Mouse (Mus musculus) heart, embryonic 13.5 days (tissue): ENCODE measurements around the gene Clip1. TPM values are rescaled to one million over a fixed set of nuclear protein-coding genes. Genes with fewer than 3 reads are reported as not detected.

Source experiments
- ATAC-seq: fragments of 200-750 bp; cut with Nextera tagmentation; 2 replicates; pipeline ENCODE4 v1.8.0; 2017; ENCODE audit warnings: moderate TSS enrichment; ENCODE audit not compliant: insufficient number of reproducible peaks, low FRiP score, low TSS enrichment; ENCODE audit errors: extremely low read depth
- H3K27ac ChIP-seq: fragments of 300-500 bp; sonication (generic); replicated peaks from 2 replicates; pipeline ENCODE4 v1.5.1; 2015; ENCODE audit warnings: moderate library complexity, mild to moderate bottlenecking, inconsistent platforms
- H3K27me3 ChIP-seq: fragments of 300-500 bp; sonication (generic); replicated peaks from 2 replicates; pipeline ENCODE4 v1.6.1; 2015; ENCODE audit warnings: mild to moderate bottlenecking, inconsistent platforms
- H3K36me3 ChIP-seq: fragments of 300-500 bp; sonication (generic); 2 replicates; pipeline ENCODE4 v1.6.1; 2015; ENCODE audit warnings: mild to moderate bottlenecking, inconsistent platforms
- H3K4me1 ChIP-seq: fragments of 300-500 bp; sonication (generic); 2 replicates; pipeline ENCODE4 v1.6.1; 2015; ENCODE audit warnings: inconsistent platforms
- H3K4me2 ChIP-seq: fragments of 300-500 bp; sonication (generic); 2 replicates; pipeline ENCODE4 v1.6.1; 2015; ENCODE audit warnings: inconsistent platforms, mild to moderate bottlenecking, moderate library complexity
- H3K4me3 ChIP-seq: fragments of 300-500 bp; sonication (generic); 2 replicates; pipeline ENCODE4 v1.5.1; 2015; ENCODE audit warnings: moderate library complexity, mild to moderate bottlenecking, inconsistent platforms
- H3K9ac ChIP-seq: fragments of 300-500 bp; sonication (generic); 2 replicates; pipeline ENCODE4 v1.6.1; 2015; ENCODE audit warnings: inconsistent platforms, mild to moderate bottlenecking, moderate library complexity
- H3K9me3 ChIP-seq: fragments of 300-500 bp; sonication (generic); 2 replicates; pipeline ENCODE4 v1.6.1; 2016; ENCODE audit warnings: inconsistent platforms
- WGBS: fragments of 180-500 bp; shearing (Covaris S2); methylation state at CpG from one replicate; pipeline ENCODE4 v1.1.7; 2015; ENCODE audit warnings: mixed read lengths; 5-methylcytosine and 5-hydroxymethylcytosine counted together
- polyA plus RNA-seq: library from polyadenylated mRNA; unstranded; fragments of >200 nt; fragmentation: Nextera tagmentation; extraction: Ambion mirVana; gene quantifications from 2 replicates; pipeline ENCODE4 v1.2.1, GENCODE M21; 2015

Clip1 gene
- polyA plus RNA-seq, 1 experiment from 2014 or later, result 48.9 TPM

- Histone ChIP-seq H3K4me3 (no peak overlapping the region), H3K27me3 (no peaks in the 10 kb centered on the region), H3K27ac (no peak overlapping the region), H3K9ac (no peak overlapping the region), H3K9me3 (no peaks in the 10 kb centered on the region), H3K4me2 (no peak overlapping the region), H3K4me1 (peaks cover 3% of the 10 kb centered on the region; the same call in 1 of the 2 replicates), H3K36me3 (peaks cover 79% of the 10 kb centered on the region)
- ATAC-seq, result no peak
- WGBS, result 86% methylated on average over 8 of the region's 8 CpGs
These were observed 154.4 kb downstream of the Clip1 start for GRCm38 (mm10) chr5:123530056-123530455.

GRCm38 (mm10) chr5:123528641-123529040 lies 155.8 kb downstream of the Clip1 start:
- no peak overlapping the region for H3K27ac ChIP-seq
- H3K4me3 ChIP-seq, result no peak overlapping the region
- 66% methylated on average over 7 of the region's 7 CpGs for WGBS
- no peak overlapping the region for H3K9ac ChIP-seq
- peaks cover 6% of the 10 kb centered on the region for H3K4me1 ChIP-seq
- peaks cover 67% of the 10 kb centered on the region for H3K36me3 ChIP-seq
- H3K9me3 ChIP-seq, result no peaks in the 10 kb centered on the region
- H3K4me2 ChIP-seq, result no peak overlapping the region
- no peaks in the 10 kb centered on the region for H3K27me3 ChIP-seq
- no peak for ATAC-seq

Other genes starting within 250 kb of the Clip1 start
- not detected in 2 replicates for gene Lrrc43, start 195.3 kb downstream of the Clip1 start, polyA plus RNA-seq
- gene Il31, start 195.1 kb downstream of the Clip1 start, polyA plus RNA-seq, result not detected in 2 replicates
- 0.20 and 0.35 TPM in 2 replicates for gene B3gnt4, start 174.2 kb downstream of the Clip1 start, polyA plus RNA-seq
- gene Diablo, start 160.4 kb downstream of the Clip1 start, polyA plus RNA-seq, result 89.2 and 97.1 TPM in 2 replicates
- 0.43 TPM in 1 of 2 replicates, not detected in the other for gene Gm49027, start 159.1 kb downstream of the Clip1 start, polyA plus RNA-seq
- gene Vps33a, start 111.6 kb downstream of the Clip1 start, polyA plus RNA-seq, result 18.6 and 20.3 TPM in 2 replicates
- gene Zcchc8, start 36.5 kb upstream of the Clip1 start, polyA plus RNA-seq, result 53.4 and 56.1 TPM in 2 replicates
- 73.5 and 76.2 TPM in 2 replicates for gene Rsrc2, start 64.8 kb upstream of the Clip1 start, polyA plus RNA-seq
- 16.1 and 18.8 TPM in 2 replicates for gene Kntc1, start 65.1 kb upstream of the Clip1 start, polyA plus RNA-seq
- 0.09 TPM in 1 of 2 replicates, not detected in the other for gene Hcar2, start 180.9 kb upstream of the Clip1 start, polyA plus RNA-seq
- gene Hcar1, start 195.4 kb upstream of the Clip1 start, polyA plus RNA-seq, result 0.10 and 0.20 TPM in 2 replicates
- 81.9 and 97.3 TPM in 2 replicates for gene Denr, start 222.6 kb upstream of the Clip1 start, polyA plus RNA-seq
- 1.3 and 2.9 TPM in 2 replicates for gene Gm43518, start 242.8 kb upstream of the Clip1 start, polyA plus RNA-seq
- 3.7 TPM in 2 replicates for gene Ccdc62, start 246.1 kb upstream of the Clip1 start, polyA plus RNA-seq